Mouse (Mus musculus): ENCODE measurements around the gene Pdcl3.

DNA sequence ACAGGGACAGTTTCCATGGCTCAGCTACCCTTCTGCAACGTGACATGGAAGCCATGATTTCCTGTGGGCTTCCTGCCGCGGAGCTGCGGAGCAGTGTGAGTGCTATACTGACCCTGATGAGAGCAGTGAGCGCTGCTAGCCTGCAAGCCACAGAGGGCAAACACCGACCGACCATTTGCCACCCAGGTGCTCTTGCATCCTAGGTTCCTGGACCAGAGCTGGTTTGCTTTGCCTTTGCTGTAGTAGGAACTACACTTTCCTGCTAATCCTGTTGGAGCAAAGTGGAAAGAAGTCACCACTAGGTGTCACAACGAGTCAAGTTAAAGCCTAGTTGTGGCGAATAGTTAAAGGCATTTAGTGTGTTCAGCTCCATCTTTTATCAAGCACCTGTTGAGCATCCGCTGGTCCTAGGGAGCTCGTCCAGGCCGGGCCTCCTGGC, 25.2 kb downstream of the Pdcl3 start:
- TF ChIP-seq CTCF (IDR thresholded peaks at IDR 0.05; ENCODE audit: low read depth, low read length) (peak; percentile 21), EP300 (IDR thresholded peaks at IDR 0.05; ENCODE audit: insufficient read depth, low read depth, low read length) (no peak)
